Mouse (Mus musculus) lung, embryonic 16.5 days (tissue): Measurements from ENCODE around the gene Rc3h2. TPM values are rescaled to one million over a fixed set of nuclear protein-coding genes. Genes with fewer than 3 reads are reported as not detected.

Experiments used
- ATAC-seq: fragments of 200-750 bp; cut with Nextera tagmentation; 2 replicates; pipeline ENCODE4 v1.8.0; 2017; ENCODE audit warnings: low read depth, mild to moderate bottlenecking, moderate library complexity
- H3K27ac ChIP-seq: fragments of 300-500 bp; sonication (generic); 2 replicates; pipeline ENCODE4 v1.5.1; 2014; ENCODE audit warnings: mild to moderate bottlenecking, control low read depth, low read length
- H3K27me3 ChIP-seq: fragments of 300-500 bp; sonication (generic); 2 replicates; pipeline ENCODE4 v1.6.1; 2014; ENCODE audit warnings: low read depth, low read length, mixed read lengths; ENCODE audit not compliant: control insufficient read depth, insufficient read depth
- H3K36me3 ChIP-seq: fragments of 300-500 bp; sonication (generic); 2 replicates; pipeline ENCODE4 v1.6.1; 2014; ENCODE audit warnings: low read length; ENCODE audit not compliant: control insufficient read depth, insufficient read depth
- H3K4me1 ChIP-seq: fragments of 300-500 bp; sonication (generic); replicated peaks from 2 replicates; pipeline ENCODE4 v1.6.1; 2014; ENCODE audit warnings: low read length, mixed read lengths; ENCODE audit not compliant: control insufficient read depth, insufficient read depth
- H3K4me2 ChIP-seq: fragments of 300-500 bp; sonication (generic); 2 replicates; pipeline ENCODE4 v1.6.1; 2014; ENCODE audit warnings: low read depth, low read length, control low read depth
- H3K4me3 ChIP-seq: fragments of 300-500 bp; sonication (generic); 2 replicates; pipeline ENCODE4 v1.5.1; 2014; ENCODE audit warnings: mild to moderate bottlenecking, low read length, control low read depth
- H3K9ac ChIP-seq: fragments of 300-500 bp; sonication (generic); 2 replicates; pipeline ENCODE4 v1.6.1; 2014; ENCODE audit warnings: low read length, control low read depth
- H3K9me3 ChIP-seq: fragments of 300-500 bp; sonication (generic); 2 replicates; pipeline ENCODE4 v1.6.1; 2016; ENCODE audit warnings: low read length; ENCODE audit not compliant: control insufficient read depth
- WGBS: fragments of 180-500 bp; shearing (Covaris S2); extraction: QIAGEN DNeasy Blood & Tissue Kit; methylation state at CpG from one replicate; pipeline ENCODE4 v1.1.7; 2014; 5-methylcytosine and 5-hydroxymethylcytosine counted together
- polyA plus RNA-seq: library from polyadenylated mRNA; unstranded; fragments of >200 nt; fragmentation: Nextera tagmentation; extraction: Ambion mirVana; gene quantifications from 2 replicates; pipeline ENCODE4 v1.2.1, GENCODE M21; 2015

Rc3h2 gene
- polyA plus RNA-seq, 1 experiment from 2014 or later = 12.5 TPM

- 0% methylated on average over 38 of the region's 38 CpGs for WGBS
- peak; percentile 96 for ATAC-seq
- Histone ChIP-seq H3K27me3 (no peaks in the 10 kb centered on the region), H3K4me1 (peaks cover 9% of the 10 kb centered on the region), H3K27ac (peak overlapping the region; percentile 90), H3K9me3 (no peaks in the 10 kb centered on the region), H3K36me3 (peaks cover 7% of the 10 kb centered on the region), H3K9ac (peak overlapping the region; percentile 85), H3K4me3 (peak overlapping the region; percentile 85), H3K4me2 (peak overlapping the region; percentile 86)
Measured at GRCm38 (mm10) chr2:37430593-37431464, 8.1 kb upstream of the Rc3h2 start.

GRCm38 (mm10) chr2:37423671-37424070 lies 968 bp upstream of the Rc3h2 start:
- no peak overlapping the region for H3K4me2 ChIP-seq
- no peak overlapping the region for H3K4me3 ChIP-seq
- H3K27me3 ChIP-seq = no peaks in the 10 kb centered on the region
- no peak overlapping the region for H3K9ac ChIP-seq
- H3K9me3 ChIP-seq = no peaks in the 10 kb centered on the region
- no peak for ATAC-seq
- no peak overlapping the region for H3K27ac ChIP-seq
- H3K36me3 ChIP-seq = peaks cover 3% of the 10 kb centered on the region; the same call in 1 of the 2 replicates
- 0 out of 2 replicates have a peak, but pooled peaks cover 2% of the 10 kb centered on the region for H3K4me1 ChIP-seq
- 61% methylated on average over 3 of the region's 3 CpGs for WGBS

- 0 out of 2 replicates have a peak, but pooled peaks cover 3% of the 10 kb centered on the region for H3K36me3 ChIP-seq
- WGBS = 2% methylated on average over 3 of the region's 3 CpGs
- H3K9ac ChIP-seq = peak overlapping the region; percentile 100
- no peaks in the 10 kb centered on the region for H3K27me3 ChIP-seq
- peak overlapping the region; percentile 92 for H3K27ac ChIP-seq
- H3K4me1 ChIP-seq = 0 out of 2 replicates have a peak, but pooled peaks cover 2% of the 10 kb centered on the region
- ATAC-seq = no peak
- H3K4me3 ChIP-seq = peak overlapping the region; percentile 97
- H3K9me3 ChIP-seq = no peaks in the 10 kb centered on the region
- peak overlapping the region; percentile 84 for H3K4me2 ChIP-seq
Measured at GRCm38 (mm10) chr2:37421903-37422302, 800 bp downstream of the Rc3h2 start.

- Histone ChIP-seq H3K4me1 (no peaks in the 10 kb centered on the region), H3K27ac (no peak overlapping the region), H3K4me2 (no peak overlapping the region), H3K4me3 (no peak overlapping the region), H3K9ac (no peak overlapping the region), H3K27me3 (no peaks in the 10 kb centered on the region), H3K36me3 (peaks cover 17% of the 10 kb centered on the region), H3K9me3 (no peaks in the 10 kb centered on the region)
- WGBS = 52% methylated on average over 1 of the region's 1 CpGs
- no peak for ATAC-seq
Measured at GRCm38 (mm10) chr2:37395539-37395938, 27.2 kb downstream of the Rc3h2 start.

DNA sequence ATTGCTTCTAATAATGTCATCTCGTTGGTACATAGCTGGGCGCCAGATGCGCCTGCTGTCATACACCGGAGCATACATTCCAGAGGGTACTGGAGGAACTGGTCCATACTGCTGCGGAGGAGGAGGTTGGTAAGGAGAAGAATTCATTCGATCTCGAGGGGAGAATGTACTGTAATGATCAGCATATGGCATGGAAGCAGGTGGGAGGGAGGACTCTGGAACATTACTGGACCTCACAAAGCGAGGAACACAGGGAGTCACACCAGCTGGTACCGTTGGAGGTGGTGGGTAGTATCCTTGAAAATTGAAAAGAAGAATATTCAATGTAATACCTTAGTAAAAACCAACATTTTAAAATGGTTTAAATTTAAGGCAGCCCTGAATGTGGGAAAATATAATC lies 39.8 kb downstream of the Rc3h2 start:
- no peaks in the 10 kb centered on the region for H3K27me3 ChIP-seq
- no peak overlapping the region for H3K4me3 ChIP-seq
- no peaks in the 10 kb centered on the region for H3K4me1 ChIP-seq
- no peak for ATAC-seq
- H3K9ac ChIP-seq = no peak overlapping the region
- H3K9me3 ChIP-seq = no peaks in the 10 kb centered on the region
- H3K36me3 ChIP-seq = peaks cover 20% of the 10 kb centered on the region
- H3K27ac ChIP-seq = no peak overlapping the region
- 94% methylated on average over 9 of the region's 9 CpGs for WGBS
- H3K4me2 ChIP-seq = no peak overlapping the region

GRCm38 (mm10) chr2:37380189-37380588 lies 42.5 kb downstream of the Rc3h2 start:
- 61% methylated on average over 2 of the region's 2 CpGs for WGBS
- Histone ChIP-seq H3K36me3 (peaks cover 24% of the 10 kb centered on the region), H3K4me2 (no peak overlapping the region), H3K9ac (no peak overlapping the region), H3K4me1 (no peaks in the 10 kb centered on the region), H3K27ac (no peak overlapping the region), H3K27me3 (no peaks in the 10 kb centered on the region), H3K4me3 (no peak overlapping the region), H3K9me3 (no peaks in the 10 kb centered on the region)
- ATAC-seq = no peak

- Histone ChIP-seq H3K27me3 (no peaks in the 10 kb centered on the region), H3K36me3 (peaks cover 15% of the 10 kb centered on the region), H3K9ac (no peak overlapping the region), H3K4me1 (no peaks in the 10 kb centered on the region), H3K27ac (no peak overlapping the region), H3K4me2 (no peak overlapping the region), H3K9me3 (no peaks in the 10 kb centered on the region), H3K4me3 (no peak overlapping the region)
- no peak for ATAC-seq
- whole genome bisulfite sequencing = 97% methylated on average over 1 of the region's 1 CpGs
Measured at GRCm38 (mm10) chr2:37376018-37376417, 46.7 kb downstream of the Rc3h2 start.

DNA sequence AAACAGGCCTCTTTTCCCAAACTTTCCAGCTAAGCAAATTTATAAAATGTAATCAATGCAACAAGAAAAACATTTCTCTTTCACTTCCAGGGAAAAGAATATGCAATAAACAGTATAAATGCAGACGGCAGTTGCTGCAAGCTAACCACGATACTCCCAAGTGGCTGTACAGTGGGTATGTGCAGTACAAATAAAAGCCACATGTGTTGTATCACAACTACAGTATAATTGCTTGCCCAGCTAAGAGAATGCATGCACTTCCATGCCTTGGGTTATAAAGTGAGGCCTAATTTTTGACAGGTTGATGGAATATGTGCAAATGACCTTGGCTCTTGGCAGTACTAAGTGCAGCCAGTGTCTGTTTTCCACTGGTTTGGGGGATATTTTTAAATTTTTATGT lies 52.1 kb downstream of the Rc3h2 start:
- no peak overlapping the region for H3K4me2 ChIP-seq
- H3K27ac ChIP-seq = no peak overlapping the region
- no peaks in the 10 kb centered on the region for H3K9me3 ChIP-seq
- no peak overlapping the region for H3K4me3 ChIP-seq
- H3K9ac ChIP-seq = no peak overlapping the region
- H3K36me3 ChIP-seq = peaks cover 2% of the 10 kb centered on the region; the same call in 1 of the 2 replicates
- H3K27me3 ChIP-seq = no peaks in the 10 kb centered on the region
- WGBS = 83% methylated on average over 2 of the region's 2 CpGs
- H3K4me1 ChIP-seq = no peaks in the 10 kb centered on the region
- no peak for ATAC-seq

DNA sequence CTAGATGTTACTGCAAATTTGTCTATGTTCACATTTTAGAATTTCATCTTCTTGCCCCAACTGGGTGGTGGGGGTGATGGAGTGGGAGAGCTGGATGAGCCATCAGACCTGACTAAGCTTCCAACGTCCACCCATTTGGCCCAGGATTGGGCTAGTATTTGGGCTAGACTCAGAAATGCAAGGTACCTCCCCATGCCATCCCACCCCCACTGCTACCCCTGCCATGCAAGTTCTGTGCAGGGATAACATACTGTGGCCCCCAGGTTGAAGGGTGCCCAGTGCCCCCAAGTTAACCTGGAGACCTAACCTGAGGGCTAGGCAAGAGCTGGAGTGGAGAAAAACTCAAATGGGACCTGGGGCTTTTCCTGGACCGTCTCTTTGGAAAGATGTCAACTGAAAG lies 62.8 kb downstream of the Rc3h2 start:
- H3K4me3 ChIP-seq = no peak overlapping the region
- peak overlapping the region; percentile 90; the same call in 1 of the 2 replicates for H3K4me2 ChIP-seq
- no peaks in the 10 kb centered on the region for H3K9me3 ChIP-seq
- ATAC-seq = no peak
- no peaks in the 10 kb centered on the region for H3K27me3 ChIP-seq
- WGBS = 90% methylated on average over 2 of the region's 2 CpGs
- H3K4me1 ChIP-seq = 0 out of 2 replicates have a peak, but pooled peaks cover 5% of the 10 kb centered on the region
- H3K27ac ChIP-seq = no peak overlapping the region
- H3K9ac ChIP-seq = no peak overlapping the region
- H3K36me3 ChIP-seq = peaks cover 16% of the 10 kb centered on the region
